Mouse (Mus musculus): Measurements from ENCODE around the gene Apbb2.

DNA sequence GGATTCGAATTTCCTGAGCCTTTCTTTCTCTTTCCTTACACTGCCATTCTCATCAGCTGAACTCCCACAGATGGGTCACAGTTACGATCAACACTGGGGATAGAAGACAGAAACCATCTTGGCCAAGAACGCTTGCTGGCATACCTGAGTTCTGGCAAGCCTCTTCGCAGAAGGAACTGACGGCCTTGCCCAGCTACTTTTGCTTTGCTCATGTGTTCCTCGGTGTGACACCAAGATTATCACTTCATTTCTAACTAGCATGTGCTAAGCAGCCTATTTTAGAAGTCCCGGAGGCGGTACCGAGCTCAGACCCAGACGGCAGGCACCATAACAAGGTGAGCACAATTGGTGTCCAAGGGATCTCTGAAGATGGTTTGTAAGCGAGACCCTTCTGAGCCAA, 12.9 kb downstream of the Apbb2 start:
- TF ChIP-seq CTCF (IDR thresholded peaks at IDR 0.05) (no peak), POLR2A (IDR thresholded peaks at IDR 0.05; ENCODE audit: insufficient read depth, low read depth, low read length) (no peak)
